Mouse (Mus musculus) cortical plate, adult 2 months (tissue): ENCODE results near the gene Senp6.

Experiments
- CTCF ChIP-seq: fragments of 200-500 bp; IDR thresholded peaks from 2 replicates; pipeline ENCODE4 v1.5.1; 2011; ENCODE audit warnings: mild to moderate bottlenecking, control low read depth, low read length; ENCODE audit not compliant: insufficient read depth; ENCODE audit errors: extremely low read depth
- POLR2A ChIP-seq: fragments of 200-500 bp; IDR thresholded peaks from 2 replicates; pipeline ENCODE4 v1.6.1; 2011; ENCODE audit warnings: mild to moderate bottlenecking, low read length, control low read depth; ENCODE audit not compliant: insufficient read depth; ENCODE audit errors: extremely low read depth

DNA sequence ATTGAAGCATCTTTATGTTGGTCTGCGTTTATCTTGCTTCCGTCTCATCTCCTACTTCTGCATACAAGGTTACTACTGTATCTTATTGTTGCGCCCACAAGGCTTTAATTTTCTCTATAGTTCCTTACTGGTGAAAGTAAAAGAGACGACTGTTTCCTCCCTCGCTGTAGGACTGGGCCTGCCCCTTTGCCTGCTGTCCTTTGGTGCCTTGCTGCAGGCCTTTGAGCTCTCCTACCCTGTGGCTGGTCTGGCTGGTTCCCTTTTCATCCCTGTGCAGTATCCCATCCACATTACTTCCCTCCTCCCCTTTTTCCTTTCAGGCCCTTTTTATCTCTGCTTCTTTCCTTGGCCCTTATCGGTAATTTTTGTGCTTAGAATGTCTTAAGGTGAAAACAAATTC is 127.7 kb downstream of the Senp6 start:
- TF ChIP-seq CTCF (no peak), POLR2A (no peak)
